Mouse (Mus musculus) limb, embryonic 12.5 days (tissue): ENCODE results near the gene Acsf2. TPM values are rescaled to one million over a fixed set of nuclear protein-coding genes. Genes with fewer than 3 reads are reported as not detected.

Experiments
- ATAC-seq: fragments of 200-750 bp; cut with Nextera tagmentation; 2 replicates; pipeline ENCODE4 v1.8.0; 2017; ENCODE audit warnings: low read depth, moderate TSS enrichment; ENCODE audit not compliant: insufficient number of reproducible peaks, insufficient read depth, low FRiP score, low TSS enrichment
- H3K27ac ChIP-seq: fragments of 300-500 bp; sonication (generic); 2 replicates; pipeline ENCODE4 v1.5.1; 2016; ENCODE audit warnings: mild to moderate bottlenecking, moderate library complexity
- H3K27me3 ChIP-seq: fragments of 300-500 bp; sonication (generic); 2 replicates; pipeline ENCODE4 v1.6.1; 2016; ENCODE audit warnings: mild to moderate bottlenecking, moderate library complexity
- H3K36me3 ChIP-seq: fragments of 300-500 bp; sonication (generic); 2 replicates; pipeline ENCODE4 v1.6.1; 2016; ENCODE audit warnings: mild to moderate bottlenecking, moderate library complexity
- H3K4me1 ChIP-seq: fragments of 300-500 bp; sonication (generic); replicated peaks from 2 replicates; pipeline ENCODE4 v1.6.1; 2016
- H3K4me2 ChIP-seq: fragments of 300-500 bp; sonication (generic); 2 replicates; pipeline ENCODE4 v1.6.1; 2016; ENCODE audit warnings: mild to moderate bottlenecking, moderate library complexity
- H3K4me3 ChIP-seq: fragments of 300-500 bp; sonication (generic); replicated peaks from 2 replicates; pipeline ENCODE4 v1.5.1; 2016; ENCODE audit warnings: mild to moderate bottlenecking
- H3K9ac ChIP-seq: fragments of 300-500 bp; sonication (generic); replicated peaks from 2 replicates; pipeline ENCODE4 v1.6.1; 2016; ENCODE audit warnings: mild to moderate bottlenecking, moderate library complexity
- H3K9me3 ChIP-seq: fragments of 300-500 bp; sonication (generic); 2 replicates; pipeline ENCODE4 v1.6.1; 2016; ENCODE audit warnings: mild to moderate bottlenecking, moderate library complexity
- WGBS: fragments of 180-500 bp; shearing (Covaris S2); methylation state at CpG from one replicate; pipeline ENCODE4 v1.1.7; 2016; 5-methylcytosine and 5-hydroxymethylcytosine counted together
- polyA plus RNA-seq: library from polyadenylated mRNA; unstranded; fragments of >200 nt; fragmentation: Nextera tagmentation; extraction: Ambion mirVana; gene quantifications from 2 replicates; pipeline ENCODE4 v1.2.1, GENCODE M21; 2016

The Acsf2 gene
- polyA plus RNA-seq, 1 experiment from 2014 or later: 5.0 TPM

DNA sequence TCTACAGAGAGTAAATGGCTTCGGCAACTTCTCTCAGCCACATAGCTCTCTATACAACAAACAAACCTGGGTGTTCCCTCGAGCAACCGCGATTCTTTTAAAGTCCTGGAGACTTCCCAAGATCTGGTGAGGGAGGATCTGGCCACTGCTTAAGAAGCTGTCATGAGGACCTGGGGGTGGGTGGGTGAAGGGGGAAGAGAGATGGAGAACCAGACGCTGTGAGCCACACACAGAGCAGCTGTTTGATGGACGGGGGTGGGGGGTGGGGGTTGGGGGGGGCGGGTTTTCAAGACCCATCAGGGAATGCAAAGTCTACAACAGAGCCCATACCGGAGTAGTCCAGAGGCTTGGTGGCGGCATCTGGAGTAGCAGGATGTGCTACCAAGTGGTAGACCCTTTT is 88.2 kb downstream of the Acsf2 start:
- H3K27ac ChIP-seq: 0 out of 2 replicates have a peak overlapping the region, but pooled peaks have one; percentile 12
- no peak overlapping the region for H3K4me2 ChIP-seq
- no peaks in the 10 kb centered on the region for H3K27me3 ChIP-seq
- H3K36me3 ChIP-seq: no peaks in the 10 kb centered on the region
- peak; percentile 56; the same call in 1 of the 2 replicates for ATAC-seq
- H3K9ac ChIP-seq: no peak overlapping the region
- H3K4me1 ChIP-seq: peaks cover 5% of the 10 kb centered on the region; the same call in 1 of the 2 replicates
- 55% methylated on average over 9 of the region's 9 CpGs for WGBS
- no peaks in the 10 kb centered on the region for H3K9me3 ChIP-seq
- H3K4me3 ChIP-seq: no peak overlapping the region

GRCm38 (mm10) chr11:94508976-94509375 is 92.7 kb downstream of the Acsf2 start:
- no peaks in the 10 kb centered on the region for H3K9me3 ChIP-seq
- WGBS: 91% methylated on average over 10 of the region's 10 CpGs
- no peak overlapping the region for H3K9ac ChIP-seq
- no peak for ATAC-seq
- H3K36me3 ChIP-seq: no peaks in the 10 kb centered on the region
- no peaks in the 10 kb centered on the region for H3K27me3 ChIP-seq
- no peak overlapping the region for H3K4me3 ChIP-seq
- H3K4me2 ChIP-seq: no peak overlapping the region
- no peak overlapping the region for H3K27ac ChIP-seq
- H3K4me1 ChIP-seq: peaks cover 5% of the 10 kb centered on the region; the same call in 1 of the 2 replicates

Other genes with a start within 250 kb of the Acsf2 start
- 0.63 and 0.84 TPM in 2 replicates for gene Abcc3, start 208.9 kb downstream of the Acsf2 start, polyA plus RNA-seq
- gene Cacna1g, start 127.7 kb downstream of the Acsf2 start, polyA plus RNA-seq: 25.5 and 26.9 TPM in 2 replicates
- gene Spata20, start 115.7 kb downstream of the Acsf2 start, polyA plus RNA-seq: 0.20 and 0.40 TPM in 2 replicates
- 2.8 and 4.1 TPM in 2 replicates for gene Epn3, start 101.9 kb downstream of the Acsf2 start, polyA plus RNA-seq
- 5.1 and 7.0 TPM in 2 replicates for gene Mycbpap, start 80.1 kb downstream of the Acsf2 start, polyA plus RNA-seq
- 4.1 and 5.7 TPM in 2 replicates for gene Rsad1, start 52.6 kb downstream of the Acsf2 start, polyA plus RNA-seq
- gene Chad, start 36.8 kb downstream of the Acsf2 start, polyA plus RNA-seq: 3.6 and 5.3 TPM in 2 replicates
- gene Lrrc59, start 27.9 kb upstream of the Acsf2 start, polyA plus RNA-seq: 205 and 217 TPM in 2 replicates
- 144 and 148 TPM in 2 replicates for gene Mrpl27, start 51.9 kb upstream of the Acsf2 start, polyA plus RNA-seq
- gene Eme1, start 52.1 kb upstream of the Acsf2 start, polyA plus RNA-seq: 37.1 and 42.2 TPM in 2 replicates
- 24.7 and 31.9 TPM in 2 replicates for gene Xylt2, start 75.6 kb upstream of the Acsf2 start, polyA plus RNA-seq
- 0.13 and 0.17 TPM in 2 replicates for gene Gm11541, start 102.6 kb upstream of the Acsf2 start, polyA plus RNA-seq
- 0.18 TPM in 1 of 2 replicates, not detected in the other for gene Cdc34b, start 139.9 kb upstream of the Acsf2 start, polyA plus RNA-seq
- gene Tmem92, start 180.8 kb upstream of the Acsf2 start, polyA plus RNA-seq: not detected in 2 replicates